Mouse (Mus musculus): ENCODE data around the gene Ezr. TPM values are rescaled to one million over a fixed set of nuclear protein-coding genes. Genes with fewer than 3 reads are reported as not detected.

Ezr gene
- polyA plus RNA-seq, 1 experiment from 2014 or later: 97.3 TPM

GRCm38 (mm10) chr17:6739756-6740155, 42.8 kb downstream of the Ezr start:
- Histone ChIP-seq H3K4me2 (no peak overlapping the region), H3K4me1 (ENCODE audit: insufficient read depth) (peaks cover 6% of the 10 kb centered on the region), H3K4me3 (ENCODE audit: low read depth, low read length) (no peak overlapping the region), H3K27me3 (ENCODE audit: insufficient read depth, low read length) (no peaks in the 10 kb centered on the region), H3K9ac (no peak overlapping the region), H3K27ac (ENCODE audit: low read depth) (no peak overlapping the region), H3K9me3 (ENCODE audit: low read depth, low read length) (no peaks in the 10 kb centered on the region), H3K36me3 (ENCODE audit: insufficient read depth) (peaks cover 34% of the 10 kb centered on the region)
- WGBS: 89% methylated on average over 15 of the region's 15 CpGs
- TF ChIP-seq CTCF (IDR thresholded peaks at IDR 0.05; ENCODE audit: low read depth): no peak
- DNase-seq (no peak), ATAC-seq (ENCODE audit: insufficient read depth) (no peak)

- WGBS: 88% methylated on average over 13 of the region's 13 CpGs
- Histone ChIP-seq H3K27me3 (ENCODE audit: insufficient read depth, low read length) (no peaks in the 10 kb centered on the region), H3K36me3 (ENCODE audit: insufficient read depth) (peaks cover 34% of the 10 kb centered on the region), H3K4me3 (ENCODE audit: low read depth, low read length) (no peak overlapping the region), H3K4me2 (no peak overlapping the region), H3K9ac (no peak overlapping the region), H3K27ac (ENCODE audit: low read depth) (no peak overlapping the region), H3K4me1 (ENCODE audit: insufficient read depth) (peaks cover 6% of the 10 kb centered on the region), H3K9me3 (ENCODE audit: low read depth, low read length) (no peaks in the 10 kb centered on the region)
- ATAC-seq (ENCODE audit: insufficient read depth): no peak
- no peak for DNase-seq
- TF ChIP-seq CTCF (IDR thresholded peaks at IDR 0.05; ENCODE audit: low read depth): no peak
These were observed 43.3 kb downstream of the Ezr start for GRCm38 (mm10) chr17:6739266-6739665.

- DNase-seq (no peak), ATAC-seq (ENCODE audit: insufficient read depth) (no peak)
- H3K4me3 ChIP-seq (ENCODE audit: low read depth, low read length): no peak overlapping the region
- no peaks in the 10 kb centered on the region for H3K27me3 ChIP-seq (ENCODE audit: insufficient read depth, low read length)
- no peak for TF ChIP-seq CTCF (IDR thresholded peaks at IDR 0.05; ENCODE audit: low read depth)
- no peaks in the 10 kb centered on the region for H3K9me3 ChIP-seq (ENCODE audit: low read depth, low read length)
- H3K9ac ChIP-seq: no peak overlapping the region
- no peak overlapping the region for H3K4me2 ChIP-seq
- H3K4me1 ChIP-seq (ENCODE audit: insufficient read depth): peaks cover 6% of the 10 kb centered on the region
- no peak overlapping the region for H3K27ac ChIP-seq (ENCODE audit: low read depth)
- 82% methylated on average over 7 of the region's 7 CpGs for WGBS
- H3K36me3 ChIP-seq (ENCODE audit: insufficient read depth): peaks cover 34% of the 10 kb centered on the region
These were observed 43.7 kb downstream of the Ezr start for GRCm38 (mm10) chr17:6738836-6739235.

GRCm38 (mm10) chr17:6737273-6737997, 45.1 kb downstream of the Ezr start:
- H3K4me1 ChIP-seq (ENCODE audit: insufficient read depth): peaks cover 3% of the 10 kb centered on the region; the same call in 1 of the 2 replicates
- no peak for DNase-seq
- no peak overlapping the region for H3K9ac ChIP-seq
- ATAC-seq (ENCODE audit: insufficient read depth): no peak
- WGBS: 73% methylated on average over 12 of the region's 12 CpGs
- no peak overlapping the region for H3K4me2 ChIP-seq
- H3K36me3 ChIP-seq (ENCODE audit: insufficient read depth): peaks cover 34% of the 10 kb centered on the region
- no peak overlapping the region for H3K27ac ChIP-seq (ENCODE audit: low read depth)
- H3K9me3 ChIP-seq (ENCODE audit: low read depth, low read length): no peaks in the 10 kb centered on the region
- H3K4me3 ChIP-seq (ENCODE audit: low read depth, low read length): no peak overlapping the region
- no peaks in the 10 kb centered on the region for H3K27me3 ChIP-seq (ENCODE audit: insufficient read depth, low read length)
- no peak for TF ChIP-seq CTCF (IDR thresholded peaks at IDR 0.05; ENCODE audit: low read depth)

- H3K9me3 ChIP-seq (ENCODE audit: low read depth, low read length): no peaks in the 10 kb centered on the region
- peaks cover 31% of the 10 kb centered on the region for H3K36me3 ChIP-seq (ENCODE audit: insufficient read depth)
- no peak for TF ChIP-seq CTCF (IDR thresholded peaks at IDR 0.05; ENCODE audit: low read depth)
- H3K27me3 ChIP-seq (ENCODE audit: insufficient read depth, low read length): no peaks in the 10 kb centered on the region
- no peak overlapping the region for H3K4me2 ChIP-seq
- H3K9ac ChIP-seq: no peak overlapping the region
- no peak overlapping the region for H3K4me3 ChIP-seq (ENCODE audit: low read depth, low read length)
- no peaks in the 10 kb centered on the region for H3K4me1 ChIP-seq (ENCODE audit: insufficient read depth)
- WGBS: 51% methylated on average over 15 of the region's 15 CpGs
- DNase-seq (no peak), ATAC-seq (ENCODE audit: insufficient read depth) (no peak; the same call in 1 of the 2 replicates)
- no peak overlapping the region for H3K27ac ChIP-seq (ENCODE audit: low read depth)
These were observed 46.0 kb downstream of the Ezr start for GRCm38 (mm10) chr17:6736306-6737272.

- WGBS: 86% methylated on average over 12 of the region's 12 CpGs
- H3K4me1 ChIP-seq (ENCODE audit: insufficient read depth): no peaks in the 10 kb centered on the region
- no peaks in the 10 kb centered on the region for H3K27me3 ChIP-seq (ENCODE audit: insufficient read depth, low read length)
- H3K36me3 ChIP-seq (ENCODE audit: insufficient read depth): peaks cover 19% of the 10 kb centered on the region
- H3K9me3 ChIP-seq (ENCODE audit: low read depth, low read length): no peaks in the 10 kb centered on the region
- ATAC-seq (ENCODE audit: insufficient read depth): no peak
- no peak overlapping the region for H3K27ac ChIP-seq (ENCODE audit: low read depth)
- H3K4me3 ChIP-seq (ENCODE audit: low read depth, low read length): no peak overlapping the region
- TF ChIP-seq CTCF (IDR thresholded peaks at IDR 0.05; ENCODE audit: low read depth): no peak
- H3K9ac ChIP-seq: no peak overlapping the region
- no peak for DNase-seq
- H3K4me2 ChIP-seq: no peak overlapping the region
These were observed 47.7 kb downstream of the Ezr start for GRCm38 (mm10) chr17:6734746-6735441.

All from lung, embryonic 14.5 days (tissue).